Mouse (Mus musculus): ENCODE measurements around the gene Dlg2. TPM values are rescaled to one million over a fixed set of nuclear protein-coding genes. Genes with fewer than 3 reads are reported as not detected.
A peak's percentile ranks its signal among the peaks of the same experiment; 100 is the strongest.

Dlg2 gene
- polyA plus RNA-seq, 1 experiment, result 4.1 TPM

- no peaks in the 10 kb centered on the region for H3K9me3 ChIP-seq
- H3K4me3 ChIP-seq (replicated peaks), result peak overlapping the region; percentile 78
- no peaks in the 10 kb centered on the region for H3K27me3 ChIP-seq (replicated peaks)
- peaks cover 22% of the 10 kb centered on the region for H3K4me1 ChIP-seq
- no peaks in the 10 kb centered on the region for H3K36me3 ChIP-seq (replicated peaks; ENCODE audit: low read length)
- TF ChIP-seq FLI1 (IDR thresholded peaks at IDR 0.05; ENCODE audit: low read length), result no peak
- TF ChIP-seq GATA1 (IDR thresholded peaks at IDR 0.05; ENCODE audit: borderline replicate concordance, low read length), result no peak
These were observed 1240.2 kb downstream of the Dlg2 start for GRCm38 (mm10) chr7:91716696-91717095.

- Histone ChIP-seq H3K9me3 (no peaks in the 10 kb centered on the region), H3K4me1 (peaks cover 16% of the 10 kb centered on the region), H3K4me3 (replicated peaks) (no peak overlapping the region), H3K36me3 (replicated peaks; ENCODE audit: low read length) (no peaks in the 10 kb centered on the region), H3K27me3 (replicated peaks) (no peaks in the 10 kb centered on the region)
- no peak for TF ChIP-seq FLI1 (IDR thresholded peaks at IDR 0.05; ENCODE audit: low read length)
- TF ChIP-seq GATA1 (IDR thresholded peaks at IDR 0.05; ENCODE audit: borderline replicate concordance, low read length), result no peak
These were observed 1243.8 kb downstream of the Dlg2 start for GRCm38 (mm10) chr7:91720318-91720717.

GRCm38 (mm10) chr7:91724397-91724796 is 1247.9 kb downstream of the Dlg2 start:
- H3K36me3 ChIP-seq (replicated peaks; ENCODE audit: low read length), result no peaks in the 10 kb centered on the region

GRCm38 (mm10) chr7:91740748-91741147 is 1264.3 kb downstream of the Dlg2 start:
- no peak for TF ChIP-seq FLI1 (IDR thresholded peaks at IDR 0.05; ENCODE audit: low read length)
- TF ChIP-seq GATA1 (IDR thresholded peaks at IDR 0.05; ENCODE audit: borderline replicate concordance, low read length), result no peak
- H3K36me3 ChIP-seq (replicated peaks; ENCODE audit: low read length), result no peaks in the 10 kb centered on the region
- no peak overlapping the region for H3K4me3 ChIP-seq (replicated peaks)
- no peaks in the 10 kb centered on the region for H3K9me3 ChIP-seq
- no peaks in the 10 kb centered on the region for H3K4me1 ChIP-seq
- no peaks in the 10 kb centered on the region for H3K27me3 ChIP-seq (replicated peaks)

More at GRCm38 (mm10) chr7:91724397-91724796, 1247.9 kb downstream of the Dlg2 start:
- H3K4me1 ChIP-seq, result no peaks in the 10 kb centered on the region
- TF ChIP-seq GATA1 (IDR thresholded peaks at IDR 0.05; ENCODE audit: borderline replicate concordance, low read length), result no peak
- TF ChIP-seq FLI1 (IDR thresholded peaks at IDR 0.05; ENCODE audit: low read length), result no peak
- H3K4me3 ChIP-seq (replicated peaks), result no peak overlapping the region
- no peaks in the 10 kb centered on the region for H3K27me3 ChIP-seq (replicated peaks)
- H3K9me3 ChIP-seq, result no peaks in the 10 kb centered on the region

- H3K9me3 ChIP-seq, result no peaks in the 10 kb centered on the region
- TF ChIP-seq FLI1 (IDR thresholded peaks at IDR 0.05; ENCODE audit: low read length), result no peak
- TF ChIP-seq GATA1 (IDR thresholded peaks at IDR 0.05; ENCODE audit: borderline replicate concordance, low read length), result no peak
- no peaks in the 10 kb centered on the region for H3K36me3 ChIP-seq (replicated peaks; ENCODE audit: low read length)
- H3K4me1 ChIP-seq, result no peaks in the 10 kb centered on the region
- H3K4me3 ChIP-seq (replicated peaks), result no peak overlapping the region
- H3K27me3 ChIP-seq (replicated peaks), result no peaks in the 10 kb centered on the region
These were observed 1276.8 kb downstream of the Dlg2 start for GRCm38 (mm10) chr7:91753151-91753861.

- Histone ChIP-seq H3K36me3 (replicated peaks; ENCODE audit: low read length) (no peaks in the 10 kb centered on the region), H3K27me3 (replicated peaks) (no peaks in the 10 kb centered on the region), H3K4me3 (replicated peaks) (no peak overlapping the region), H3K9me3 (no peaks in the 10 kb centered on the region), H3K4me1 (peaks cover 21% of the 10 kb centered on the region)
- TF ChIP-seq FLI1 (IDR thresholded peaks at IDR 0.05; ENCODE audit: low read length) (no peak), GATA1 (IDR thresholded peaks at IDR 0.05; ENCODE audit: borderline replicate concordance, low read length) (no peak)
These were observed 1291.2 kb downstream of the Dlg2 start for GRCm38 (mm10) chr7:91767648-91768047.

GRCm38 (mm10) chr7:91778673-91779072 is 1302.2 kb downstream of the Dlg2 start:
- Histone ChIP-seq H3K9me3 (no peaks in the 10 kb centered on the region), H3K36me3 (replicated peaks; ENCODE audit: low read length) (no peaks in the 10 kb centered on the region)

GRCm38 (mm10) chr7:91784617-91785016 is 1308.1 kb downstream of the Dlg2 start:
- no peaks in the 10 kb centered on the region for H3K36me3 ChIP-seq (replicated peaks; ENCODE audit: low read length)
- H3K27me3 ChIP-seq (replicated peaks), result no peaks in the 10 kb centered on the region
- TF ChIP-seq FLI1 (IDR thresholded peaks at IDR 0.05; ENCODE audit: low read length) (no peak), GATA1 (IDR thresholded peaks at IDR 0.05; ENCODE audit: borderline replicate concordance, low read length) (no peak)

More at GRCm38 (mm10) chr7:91778673-91779072, 1302.2 kb downstream of the Dlg2 start:
- H3K4me1 ChIP-seq, result no peaks in the 10 kb centered on the region; the same call in 1 of the 2 replicates
- H3K27me3 ChIP-seq (replicated peaks), result no peaks in the 10 kb centered on the region
- TF ChIP-seq GATA1 (IDR thresholded peaks at IDR 0.05; ENCODE audit: borderline replicate concordance, low read length) (no peak), FLI1 (IDR thresholded peaks at IDR 0.05; ENCODE audit: low read length) (no peak)
- H3K4me3 ChIP-seq (replicated peaks), result no peak overlapping the region

GRCm38 (mm10) chr7:91785445-91785844 is 1309.0 kb downstream of the Dlg2 start:
- H3K4me1 ChIP-seq, result peaks cover 35% of the 10 kb centered on the region

More at GRCm38 (mm10) chr7:91784617-91785016, 1308.1 kb downstream of the Dlg2 start:
- peaks cover 34% of the 10 kb centered on the region for H3K4me1 ChIP-seq
- no peak overlapping the region for H3K4me3 ChIP-seq (replicated peaks)
- H3K9me3 ChIP-seq, result no peaks in the 10 kb centered on the region

GRCm38 (mm10) chr7:91785871-91786270 is 1309.4 kb downstream of the Dlg2 start:
- H3K27me3 ChIP-seq (replicated peaks), result no peaks in the 10 kb centered on the region
- no peak for TF ChIP-seq GATA1 (IDR thresholded peaks at IDR 0.05; ENCODE audit: borderline replicate concordance, low read length)
- no peak for TF ChIP-seq FLI1 (IDR thresholded peaks at IDR 0.05; ENCODE audit: low read length)
- H3K9me3 ChIP-seq, result no peaks in the 10 kb centered on the region
- H3K36me3 ChIP-seq (replicated peaks; ENCODE audit: low read length), result no peaks in the 10 kb centered on the region
- H3K4me1 ChIP-seq, result peaks cover 40% of the 10 kb centered on the region
- no peak overlapping the region for H3K4me3 ChIP-seq (replicated peaks)

More at GRCm38 (mm10) chr7:91785445-91785844, 1309.0 kb downstream of the Dlg2 start:
- no peak for TF ChIP-seq FLI1 (IDR thresholded peaks at IDR 0.05; ENCODE audit: low read length)
- no peak for TF ChIP-seq GATA1 (IDR thresholded peaks at IDR 0.05; ENCODE audit: borderline replicate concordance, low read length)
- Histone ChIP-seq H3K36me3 (replicated peaks; ENCODE audit: low read length) (no peaks in the 10 kb centered on the region), H3K4me3 (replicated peaks) (no peak overlapping the region), H3K27me3 (replicated peaks) (no peaks in the 10 kb centered on the region), H3K9me3 (no peaks in the 10 kb centered on the region)
